Mouse (Mus musculus) intestine, postnatal 0 days (tissue): ENCODE data around the gene Sdad1. TPM values are rescaled to one million over a fixed set of nuclear protein-coding genes. Genes with fewer than 3 reads are reported as not detected.
"Not testable (repeated sequence)": the region's sequence is repeated elsewhere in the genome, so short reads cannot be mapped to it uniquely, and the experiment has no call there.

Experiments used
- ATAC-seq: fragments of 200-750 bp; cut with Nextera tagmentation; 2 replicates; pipeline ENCODE4 v1.8.0; 2017; ENCODE audit warnings: mild to moderate bottlenecking, moderate TSS enrichment, moderate library complexity
- H3K27ac ChIP-seq: fragments of 300-500 bp; sonication (generic); 2 replicates; pipeline ENCODE4 v1.5.1; 2014; ENCODE audit warnings: mild to moderate bottlenecking, low read depth, low read length, moderate library complexity
- H3K27me3 ChIP-seq: fragments of 300-500 bp; sonication (generic); replicated peaks from 2 replicates; pipeline ENCODE4 v1.6.1; 2014; ENCODE audit warnings: low read length, mixed read lengths; ENCODE audit not compliant: control insufficient read depth, insufficient read depth
- H3K36me3 ChIP-seq: fragments of 300-500 bp; sonication (generic); 2 replicates; pipeline ENCODE4 v1.6.1; 2014; ENCODE audit warnings: mild to moderate bottlenecking, moderate library complexity; ENCODE audit not compliant: control insufficient read depth, insufficient read depth
- H3K4me1 ChIP-seq: fragments of 300-500 bp; sonication (generic); replicated peaks from 2 replicates; pipeline ENCODE4 v1.6.1; 2014; ENCODE audit warnings: antibody characterized with exemption, low read length, mixed read lengths; ENCODE audit not compliant: control insufficient read depth, insufficient read depth
- H3K4me2 ChIP-seq: fragments of 300-500 bp; sonication (generic); replicated peaks from 2 replicates; pipeline ENCODE4 v1.6.1; 2014; ENCODE audit warnings: low read depth, mild to moderate bottlenecking, moderate library complexity
- H3K4me3 ChIP-seq: fragments of 300-500 bp; sonication (generic); 2 replicates; pipeline ENCODE4 v1.5.1; 2014; ENCODE audit warnings: low read depth, low read length
- H3K9ac ChIP-seq: fragments of 300-500 bp; sonication (generic); 2 replicates; pipeline ENCODE4 v1.6.1; 2014; ENCODE audit warnings: mild to moderate bottlenecking, low read depth, low read length
- H3K9me3 ChIP-seq: fragments of 300-500 bp; sonication (generic); 2 replicates; pipeline ENCODE4 v1.6.1; 2016; ENCODE audit warnings: mixed run types; ENCODE audit not compliant: control insufficient read depth
- CTCF ChIP-seq: sonication (generic); IDR thresholded peaks from 2 replicates; pipeline ENCODE4 v1.5.1; 2016; ENCODE audit warnings: low read depth, mild to moderate bottlenecking, control low read depth, antibody characterized with exemption, moderate library complexity
- WGBS: fragments of 180-500 bp; shearing (Covaris S2); extraction: QIAGEN DNeasy Blood & Tissue Kit; methylation state at CpG from one replicate; pipeline ENCODE4 v1.1.7; 2014; 5-methylcytosine and 5-hydroxymethylcytosine counted together
- polyA plus RNA-seq: library from polyadenylated mRNA; unstranded; fragments of >200 nt; fragmentation: Nextera tagmentation; extraction: Ambion mirVana; gene quantifications from 2 replicates; pipeline ENCODE4 v1.2.1, GENCODE M21; 2015

Sdad1 gene
- polyA plus RNA-seq, result 15.8 and 17.3 TPM in 2 replicates

- Histone ChIP-seq H3K9me3 (no peaks in the 10 kb centered on the region), H3K4me1 (peaks cover 6% of the 10 kb centered on the region; the same call in 1 of the 2 replicates), H3K36me3 (peaks cover 13% of the 10 kb centered on the region; the same call in 1 of the 2 replicates), H3K27me3 (no peaks in the 10 kb centered on the region), H3K27ac (no peak within 1 kb of the TSS), H3K9ac (peak within 1 kb of the TSS; percentile 79), H3K4me3 (peak within 1 kb of the TSS; percentile 85), H3K4me2 (peak within 1 kb of the TSS; percentile 75)
- WGBS, result 2% methylated on average over 41 of the region's 41 CpGs
- ATAC-seq, result peak; percentile 94
- TF ChIP-seq CTCF, result peak; percentile 92
Observed at GRCm38 (mm10) chr5:92309681-92310511, at the start of gene Sdad1. Sdad1 (minus strand) TSS chr5:92310479.

- 59% methylated on average over 11 of the region's 11 CpGs for WGBS
- no peaks in the 10 kb centered on the region for H3K4me1 ChIP-seq
- H3K4me2 ChIP-seq, result no peak overlapping the region
- H3K36me3 ChIP-seq, result no peaks in the 10 kb centered on the region
- no peak overlapping the region for H3K9ac ChIP-seq
- H3K9me3 ChIP-seq, result no peaks in the 10 kb centered on the region
- 0 out of 2 replicates have a peak, but pooled peaks have one; percentile 12 for TF ChIP-seq CTCF
- no peak overlapping the region for H3K4me3 ChIP-seq
- peaks cover 2% of the 10 kb centered on the region; the same call in 1 of the 2 replicates for H3K27me3 ChIP-seq
- H3K27ac ChIP-seq, result no peak overlapping the region
- ATAC-seq, result peak; percentile 25; the same call in 1 of the 2 replicates
Observed at GRCm38 (mm10) chr5:92358767-92359455, 48.6 kb upstream of the Sdad1 start.

GRCm38 (mm10) chr5:92358033-92358432 lies 47.8 kb upstream of the Sdad1 start:
- H3K4me2 ChIP-seq, result no peak overlapping the region
- WGBS, result 12% methylated on average over 12 of the region's 12 CpGs
- TF ChIP-seq CTCF, result 0 out of 2 replicates have a peak, but pooled peaks have one; percentile 4
- H3K9ac ChIP-seq, result no peak overlapping the region
- H3K9me3 ChIP-seq, result no peaks in the 10 kb centered on the region
- no peaks in the 10 kb centered on the region for H3K36me3 ChIP-seq
- H3K4me3 ChIP-seq, result no peak overlapping the region
- ATAC-seq, result 0 out of 2 replicates have a peak, but pooled peaks have one; percentile 25
- H3K27ac ChIP-seq, result no peak overlapping the region
- no peaks in the 10 kb centered on the region for H3K4me1 ChIP-seq
- peaks cover 2% of the 10 kb centered on the region; the same call in 1 of the 2 replicates for H3K27me3 ChIP-seq

GRCm38 (mm10) chr5:92353517-92353916 lies 43.2 kb upstream of the Sdad1 start:
- ATAC-seq, result 0 out of 2 replicates have a peak, but pooled peaks have one; percentile 58
- 15% methylated on average over 11 of the region's 11 CpGs for WGBS

GRCm38 (mm10) chr5:92352716-92353115 lies 42.4 kb upstream of the Sdad1 start:
- H3K4me1 ChIP-seq, H3K9me3 ChIP-seq, H3K27ac ChIP-seq, H3K9ac ChIP-seq, ATAC-seq, H3K4me3 ChIP-seq, H3K27me3 ChIP-seq, H3K4me2 ChIP-seq, H3K36me3 ChIP-seq: not testable (repeated sequence)
- 59% methylated on average over 4 of the region's 4 CpGs for WGBS

More at GRCm38 (mm10) chr5:92353517-92353916, 43.2 kb upstream of the Sdad1 start:
- Histone ChIP-seq H3K4me3 (peak overlapping the region; percentile 42), H3K27me3 (peaks cover 2% of the 10 kb centered on the region; the same call in 1 of the 2 replicates), H3K27ac (no peak overlapping the region; the same call in 1 of the 2 replicates), H3K4me2 (peak overlapping the region; percentile 59), H3K9me3 (no peaks in the 10 kb centered on the region), H3K36me3 (no peaks in the 10 kb centered on the region), H3K9ac (peak overlapping the region; percentile 38), H3K4me1 (no peaks in the 10 kb centered on the region; the same call in 1 of the 2 replicates)
- no peak for TF ChIP-seq CTCF

GRCm38 (mm10) chr5:92349731-92350130 lies 39.5 kb upstream of the Sdad1 start:
- no peaks in the 10 kb centered on the region for H3K27me3 ChIP-seq
- 80% methylated on average over 7 of the region's 7 CpGs for WGBS

More at GRCm38 (mm10) chr5:92349731-92350130, 39.5 kb upstream of the Sdad1 start:
- TF ChIP-seq CTCF, result no peak
- no peak overlapping the region for H3K4me3 ChIP-seq
- no peaks in the 10 kb centered on the region for H3K9me3 ChIP-seq
- H3K9ac ChIP-seq, result no peak overlapping the region
- H3K4me1 ChIP-seq, result no peaks in the 10 kb centered on the region; the same call in none of the 2 replicates
- H3K36me3 ChIP-seq, result no peaks in the 10 kb centered on the region
- ATAC-seq, result no peak
- H3K27ac ChIP-seq, result no peak overlapping the region
- no peak overlapping the region for H3K4me2 ChIP-seq
